Mouse (Mus musculus) lung, postnatal 0 days (tissue): Measurements from ENCODE around the gene Trim75.

Source experiments
- CTCF ChIP-seq: IDR thresholded peaks from 2 replicates; pipeline ENCODE4 v1.5.1; 2016; ENCODE audit warnings: antibody characterized with exemption, mild to moderate bottlenecking
- EP300 ChIP-seq: IDR thresholded peaks from 2 replicates; pipeline ENCODE4 v1.6.1; 2016; ENCODE audit warnings: antibody characterized with exemption, mild to moderate bottlenecking, control low read depth

DNA sequence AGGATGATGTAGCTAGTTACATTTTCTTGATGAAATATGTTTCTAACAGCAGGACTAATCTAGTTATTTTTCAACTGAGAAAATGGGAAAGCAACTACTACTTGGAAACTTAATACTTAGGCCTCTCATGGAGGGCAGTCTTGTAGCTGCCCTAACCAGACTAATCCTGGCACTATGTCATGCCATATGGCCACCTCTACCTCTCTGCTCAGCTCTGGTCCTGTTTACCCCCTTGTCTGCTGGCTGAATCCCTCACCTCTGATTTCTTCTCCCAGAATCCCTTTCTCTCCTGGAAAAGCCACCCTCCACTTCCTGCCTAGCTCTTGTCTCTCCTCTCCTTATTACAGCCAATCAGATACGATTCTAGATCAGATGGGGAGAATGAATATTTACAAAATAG, 39.3 kb downstream of the Trim75 start:
- TF ChIP-seq CTCF (no peak), EP300 (no peak)
